Mouse (Mus musculus) gastrocnemius, adult 8-10 months (tissue): ENCODE results near the gene Tdg. TPM values are rescaled to one million over a fixed set of nuclear protein-coding genes. Genes with fewer than 3 reads are reported as not detected.

ENCODE experiments used
- DNase-seq, 2 experiments: peaks; one replicate each; pipeline ENCODE4 v3.0.0; 2022; ENCODE audit warnings: low spot score in 2 of 2
- total RNA-seq, 4 experiments: library from RNA; stranded (reverse); gene quantifications; 2 replicates each; pipeline ENCODE4 v1.2.4; 2022

Tdg gene
- total RNA-seq, 4 experiments from 2014 or later = 9.7 to 15.1 (median 11.9) TPM

DNA sequence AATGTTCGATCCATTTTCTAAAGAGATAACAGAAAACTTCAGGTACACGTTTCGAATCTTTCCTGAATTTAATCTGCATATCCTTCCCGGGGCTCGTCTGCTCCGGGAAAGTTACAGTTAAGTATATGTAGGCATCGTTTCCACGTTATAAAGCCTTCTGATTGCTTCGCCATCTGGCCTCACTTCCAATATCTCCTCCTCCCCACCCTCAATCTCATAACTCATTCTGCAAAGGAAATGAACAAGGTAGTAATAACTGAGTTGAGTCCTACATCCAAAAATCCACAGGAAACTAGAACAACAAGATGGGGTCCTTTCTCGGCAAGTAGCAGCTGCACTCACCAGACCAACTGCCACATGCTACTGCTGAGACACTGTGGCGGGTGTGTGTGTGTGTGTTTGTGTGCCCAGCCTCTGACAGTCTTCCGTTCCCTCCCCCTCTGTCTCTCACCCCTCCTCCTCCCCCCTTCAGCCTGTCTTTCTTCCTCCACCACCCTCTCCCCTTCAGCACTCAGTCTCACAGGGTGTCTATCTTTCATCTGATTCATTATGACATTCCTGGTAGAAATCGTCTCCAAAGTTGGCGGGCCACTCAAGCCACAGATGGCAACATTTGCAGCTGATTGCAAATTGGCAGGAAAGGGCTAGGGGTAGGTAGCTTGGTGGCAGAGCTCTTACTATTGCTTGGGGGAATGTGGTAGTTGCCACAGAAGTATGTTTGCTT, 32.8 kb downstream of the Tdg start:
- no peak for DNase-seq

DNA sequence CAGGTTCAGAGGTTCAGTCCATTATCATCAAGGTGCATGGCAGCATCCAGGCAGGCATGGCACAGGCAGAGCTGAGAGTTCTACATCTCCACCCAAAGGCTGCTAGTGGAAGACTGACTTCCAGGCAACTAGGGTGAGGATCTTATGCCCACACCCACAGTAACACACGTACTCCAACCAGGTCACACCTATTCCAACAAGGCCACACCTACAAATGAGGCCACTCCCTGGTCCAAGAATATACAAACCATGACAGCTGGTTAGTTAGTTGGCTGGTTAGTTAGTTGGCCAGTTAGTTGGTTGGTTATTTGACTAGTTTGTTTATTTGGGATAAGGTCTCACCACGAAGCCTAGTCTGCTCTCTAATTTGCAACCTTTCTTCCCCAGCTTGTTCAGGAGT, 33.7 kb downstream of the Tdg start:
- no peak for DNase-seq

DNA sequence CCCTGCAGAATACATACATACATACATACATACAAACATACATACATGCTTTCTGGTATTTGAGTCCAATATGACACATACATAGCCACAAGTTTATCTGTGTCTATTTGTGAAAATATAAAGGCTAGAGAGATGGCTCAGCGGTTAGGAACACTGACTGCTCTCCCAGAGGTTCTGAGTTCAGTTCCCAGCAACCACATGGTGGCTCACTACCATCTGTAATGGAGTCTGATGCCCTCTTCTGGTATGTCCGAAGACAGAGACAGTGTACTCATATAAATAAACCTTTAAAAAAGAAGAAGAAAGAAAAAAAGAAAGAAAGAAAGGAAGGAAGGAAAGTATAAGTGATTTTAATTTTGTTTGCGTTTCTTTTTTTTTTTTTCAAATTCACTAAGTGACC, 36.3 kb downstream of the Tdg start:
- no peak for DNase-seq

DNA sequence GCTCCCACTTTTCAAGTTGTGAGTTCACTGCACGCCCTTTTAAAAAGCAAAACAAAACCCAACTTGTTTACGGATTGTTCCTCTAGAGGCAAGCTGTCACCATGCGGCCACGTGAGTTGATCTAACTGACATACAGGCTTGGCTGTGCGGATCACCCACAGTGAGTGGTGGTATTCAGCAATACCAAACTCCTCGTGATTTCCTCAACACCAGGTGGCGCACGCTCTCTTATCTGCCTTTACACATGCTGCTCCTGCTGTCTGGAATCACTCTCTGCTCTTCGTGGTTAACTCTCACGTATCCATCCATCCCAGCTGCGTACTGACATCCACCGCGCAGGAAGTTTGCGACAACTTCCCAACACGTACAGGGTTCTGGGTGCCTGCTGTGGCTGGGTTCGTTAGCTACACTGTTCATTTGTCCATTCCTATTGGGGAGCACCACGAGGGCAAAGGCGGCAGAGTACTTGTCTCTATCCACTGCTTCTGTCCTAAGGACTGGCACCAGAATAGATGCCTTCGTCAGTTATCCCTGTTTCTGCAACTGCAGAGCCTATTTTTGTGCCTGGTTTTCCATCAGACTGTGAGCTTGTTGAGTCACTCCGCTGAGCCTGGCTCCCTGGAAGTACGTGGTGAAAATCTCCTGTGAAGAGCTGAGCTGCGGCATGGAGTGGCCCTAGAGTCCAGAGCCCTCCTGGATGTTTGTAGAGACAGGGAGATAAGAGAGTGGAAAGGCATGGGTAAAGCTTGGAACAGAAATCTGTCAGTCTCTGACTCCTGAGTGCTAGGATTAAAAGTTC, 37.0 kb downstream of the Tdg start:
- DNase-seq = peak; percentile 76 to 79

DNA sequence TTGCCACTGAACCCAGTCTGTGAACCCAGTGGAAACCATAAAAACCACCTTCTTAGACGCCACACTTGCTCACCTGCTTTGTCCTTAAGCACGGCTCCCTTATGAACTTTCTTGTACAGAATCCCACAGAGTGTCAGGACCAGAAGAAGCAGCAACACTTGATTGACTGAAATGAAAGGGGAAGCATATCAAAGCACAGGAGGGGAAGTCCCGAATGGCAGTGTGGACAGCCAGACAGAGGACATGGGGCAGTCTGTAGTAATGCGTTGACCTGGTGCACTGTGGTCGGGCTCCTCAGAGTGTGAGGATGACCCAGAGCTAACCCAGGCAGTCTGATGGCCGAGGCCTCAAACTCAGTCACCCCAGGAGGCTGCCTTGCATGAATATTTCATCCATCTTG, 40.6 kb downstream of the Tdg start:
- DNase-seq = no peak

DNA sequence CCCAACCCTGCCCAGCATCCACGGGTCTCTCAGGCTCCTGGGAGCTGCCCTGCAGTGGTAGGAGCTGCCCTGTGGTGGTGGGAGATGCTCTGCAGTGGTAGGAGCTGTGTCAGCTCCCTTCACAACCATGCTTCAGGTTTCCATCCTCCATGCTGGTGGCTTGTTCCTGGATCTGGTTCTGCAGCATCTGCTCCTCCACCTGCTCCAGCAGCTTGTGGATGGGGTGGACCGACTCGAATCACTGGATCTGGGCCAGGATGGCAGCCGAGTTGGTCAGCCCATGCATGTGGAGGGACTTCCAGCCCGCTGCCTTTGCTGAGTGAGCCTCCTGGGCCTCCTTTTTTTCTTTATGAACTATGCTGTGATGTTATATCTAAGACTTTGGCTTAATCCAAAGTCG, 47.3 kb downstream of the Tdg start:
- DNase-seq = no peak

DNA sequence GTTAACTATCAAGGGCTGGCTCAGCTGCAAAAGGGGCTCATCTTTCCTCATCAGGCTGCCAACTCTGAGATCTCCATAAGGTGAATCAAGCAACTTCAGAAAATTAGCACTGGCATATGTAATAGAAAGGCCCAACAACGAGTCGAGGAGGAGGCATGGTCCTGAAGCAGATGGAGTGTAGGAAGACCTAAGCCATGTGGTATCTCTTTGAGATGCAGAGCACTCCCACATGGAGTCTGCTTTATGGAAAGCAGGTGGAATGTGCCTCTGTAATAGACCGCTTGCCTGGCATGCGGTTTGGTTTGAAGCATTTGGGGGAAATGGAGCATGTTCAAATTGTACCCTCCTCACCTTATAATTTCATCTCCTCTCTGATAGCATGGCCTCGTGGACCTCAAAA, 51.1 kb downstream of the Tdg start:
- no peak for DNase-seq

DNA sequence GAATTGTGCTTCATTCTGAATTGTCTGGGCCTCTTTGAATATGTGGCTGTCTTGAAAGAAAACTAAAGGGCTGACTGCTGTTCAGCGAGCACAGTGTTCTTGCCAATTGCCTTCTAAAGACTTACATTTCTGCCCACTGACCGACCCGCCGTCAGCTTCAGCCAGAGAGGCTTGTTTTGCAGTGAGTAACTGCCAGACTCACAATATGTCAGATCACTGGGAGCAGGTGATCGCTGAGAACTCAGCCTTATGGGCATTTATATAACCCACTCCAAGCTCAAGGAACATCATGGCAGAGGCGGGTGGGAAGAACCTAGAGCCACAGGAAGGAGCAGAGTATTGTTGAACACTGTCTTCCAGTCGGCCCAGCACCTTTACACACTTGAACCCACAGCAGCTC, 52.0 kb downstream of the Tdg start:
- no peak for DNase-seq

DNA sequence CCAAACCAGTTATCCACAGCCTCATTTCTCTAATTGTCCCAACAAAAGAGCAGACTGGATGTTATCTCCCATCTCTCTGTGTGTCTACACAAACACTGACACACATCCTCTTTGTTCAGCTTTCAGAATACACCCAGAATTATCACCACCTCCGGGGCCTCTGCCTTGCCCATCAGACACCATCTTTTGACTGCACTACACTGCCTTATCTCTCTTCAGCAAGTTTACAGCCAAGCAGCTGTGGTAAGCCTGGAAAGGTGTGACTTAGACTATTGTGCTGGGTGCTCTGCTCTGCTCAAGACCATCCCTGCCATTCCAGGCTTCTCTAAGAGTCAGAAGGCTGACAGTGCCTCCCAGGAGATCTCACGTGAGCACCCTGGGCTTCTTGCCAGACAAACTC, 55.8 kb downstream of the Tdg start:
- DNase-seq = no peak

DNA sequence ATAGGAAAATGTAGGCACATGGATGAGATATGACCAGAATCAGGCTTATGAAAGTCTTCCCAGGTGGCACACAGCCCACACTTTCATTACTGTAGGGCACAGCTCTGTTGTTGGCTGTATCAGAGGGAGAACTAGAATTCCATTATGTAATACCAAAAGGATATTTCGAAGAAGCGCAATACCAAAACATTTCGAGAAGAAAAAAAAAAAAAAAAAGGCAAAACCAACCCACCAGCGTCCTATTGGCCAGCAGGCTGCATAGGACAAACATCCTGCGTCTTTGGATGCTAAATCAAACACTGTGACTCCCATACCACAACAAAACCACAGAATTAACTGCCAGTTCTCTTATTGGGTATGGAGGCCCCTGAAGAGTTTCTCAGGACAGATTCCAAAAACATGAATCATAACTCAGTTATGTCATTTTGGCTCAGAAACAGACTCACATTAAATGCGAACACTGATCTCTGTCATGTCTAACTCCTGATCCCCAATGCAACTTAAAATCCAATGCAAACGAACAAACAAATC, 60.1 kb downstream of the Tdg start:
- DNase-seq = peak in 1 of 2 experiments; percentile 24

DNA sequence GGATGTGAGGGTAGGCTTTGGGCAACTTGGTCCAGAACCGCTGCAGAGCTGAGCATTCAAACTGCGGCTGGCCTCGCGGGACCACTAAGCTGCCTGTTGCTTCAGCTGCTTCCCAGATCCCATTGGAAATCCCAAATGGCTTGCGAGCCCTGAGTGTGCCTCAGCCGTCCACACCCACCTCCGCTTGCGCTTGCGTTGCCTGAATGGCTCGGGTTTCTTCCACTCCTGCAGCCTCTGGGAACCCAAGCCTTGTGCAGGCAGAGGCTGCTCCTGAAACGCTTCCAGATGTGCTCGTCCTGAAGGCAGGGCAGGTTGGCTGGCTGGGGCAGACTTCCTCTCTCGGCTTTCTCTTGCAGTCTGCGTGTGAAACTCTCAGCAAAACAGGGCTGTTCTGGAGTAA, 60.9 kb downstream of the Tdg start, which contains the start of gene Glt8d2:
TSS of gene Glt8d2 (minus strand) at position 157 of the 400 bp plus-strand sequence.
- DNase-seq = peak; percentile 69 to 81

DNA sequence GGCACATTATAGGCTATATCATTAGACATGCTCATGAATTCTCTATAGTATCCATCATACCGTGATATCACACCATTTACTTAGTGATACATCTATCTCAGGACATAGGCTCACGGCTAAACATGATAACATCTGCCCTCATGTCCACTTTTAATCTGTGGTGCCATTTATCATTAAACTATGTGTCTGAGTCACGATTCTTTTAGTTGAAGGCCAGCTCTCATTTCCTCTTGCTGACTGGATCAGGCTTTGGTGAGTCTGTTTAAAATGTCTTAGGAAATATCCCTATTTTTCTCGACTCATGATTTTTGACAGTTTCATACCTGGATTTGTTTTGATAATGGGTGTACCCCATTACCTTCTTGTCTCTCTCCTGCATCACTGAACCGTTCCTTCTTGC, 66.3 kb downstream of the Tdg start, which contains the start of gene Hcfc2:
TSS of gene Hcfc2 (plus strand) at position 205 of the 400 bp plus-strand sequence.
- DNase-seq = no peak

DNA sequence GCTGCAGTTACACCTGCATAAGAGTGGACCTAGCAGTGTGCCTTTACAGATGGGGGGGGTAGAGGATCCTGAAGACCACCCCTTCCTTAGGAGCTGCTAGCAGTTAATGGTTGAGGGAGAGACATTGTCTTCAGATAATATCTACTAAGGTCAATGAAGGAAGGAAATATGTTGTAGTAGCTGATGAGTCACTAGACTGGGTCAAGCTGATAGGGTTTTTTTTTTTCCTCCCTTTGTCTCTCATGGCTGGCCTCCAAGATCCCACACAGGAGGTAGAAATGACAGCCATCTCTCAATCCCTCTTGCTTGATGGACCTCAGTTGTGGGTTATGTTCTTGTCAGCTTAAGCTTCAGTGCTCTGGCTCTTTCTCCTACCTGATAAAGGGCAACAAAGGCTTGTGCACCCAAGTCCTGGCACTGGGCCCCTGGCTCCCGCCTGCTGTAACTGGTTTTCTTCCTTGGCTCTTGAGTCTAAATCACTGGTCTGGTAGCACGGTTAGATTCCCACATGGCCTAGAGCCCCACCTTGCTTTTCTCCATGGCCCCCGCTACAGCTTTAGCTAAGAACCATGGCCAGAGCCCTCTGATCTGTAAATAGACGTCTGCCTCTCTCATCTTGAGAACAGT, 66.9 kb downstream of the Tdg start:
- DNase-seq = no peak

DNA sequence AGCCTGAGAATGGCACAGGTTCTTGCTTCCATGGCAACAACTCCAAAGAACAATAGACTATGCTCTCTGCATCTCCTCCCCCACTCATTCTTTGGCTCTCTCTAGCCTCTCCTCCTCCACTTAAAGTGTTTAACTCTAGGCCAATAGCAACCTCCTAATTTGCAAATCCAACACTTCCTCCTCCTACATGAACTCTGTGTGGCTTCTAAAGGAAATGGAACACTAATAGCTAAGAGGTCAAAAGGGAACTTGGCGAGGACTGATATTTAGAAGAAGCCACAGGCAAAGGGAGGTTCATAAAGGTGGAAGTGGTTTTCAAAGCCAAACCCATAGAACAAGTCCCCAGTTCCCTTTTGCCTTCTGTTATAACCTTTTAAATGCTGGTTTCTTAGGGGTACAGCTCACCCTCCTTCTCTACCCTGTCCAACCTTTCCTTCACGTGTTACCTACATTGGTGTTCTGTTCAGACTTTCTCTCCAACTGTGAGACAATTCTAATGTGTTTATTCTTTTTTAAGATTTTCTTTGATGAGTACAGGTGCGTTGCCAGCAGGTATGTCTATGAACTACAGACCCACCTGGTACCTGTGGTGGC, 67.8 kb downstream of the Tdg start:
- DNase-seq = no peak

DNA sequence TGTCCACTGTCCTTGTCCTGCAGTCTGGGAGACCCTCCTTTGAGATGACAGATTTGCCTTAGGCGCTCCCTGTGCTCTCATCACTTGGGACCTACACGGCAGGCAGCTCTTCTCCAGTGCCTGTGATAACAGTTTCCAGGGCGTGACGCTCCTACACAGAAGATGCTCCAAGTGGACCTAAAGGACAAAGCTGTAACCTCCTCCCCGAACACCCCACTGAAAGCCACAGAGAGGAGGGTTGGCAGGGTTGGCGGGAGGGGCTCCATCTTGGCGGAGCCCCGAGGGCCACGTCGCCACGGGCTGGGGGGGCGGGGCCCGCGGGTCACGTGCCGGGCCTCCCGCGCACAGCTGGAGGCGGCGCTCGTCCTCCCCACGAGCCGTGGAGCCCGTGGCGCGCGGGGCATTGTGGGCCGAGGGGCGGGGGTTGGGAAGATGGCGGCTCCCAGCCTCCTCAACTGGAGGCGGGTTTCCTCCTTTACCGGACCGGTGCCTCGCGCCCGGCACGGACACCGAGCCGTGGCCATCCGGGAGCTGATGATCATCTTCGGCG, 69.2 kb downstream of the Tdg start:
- peak; percentile 66 to 81 for DNase-seq

DNA sequence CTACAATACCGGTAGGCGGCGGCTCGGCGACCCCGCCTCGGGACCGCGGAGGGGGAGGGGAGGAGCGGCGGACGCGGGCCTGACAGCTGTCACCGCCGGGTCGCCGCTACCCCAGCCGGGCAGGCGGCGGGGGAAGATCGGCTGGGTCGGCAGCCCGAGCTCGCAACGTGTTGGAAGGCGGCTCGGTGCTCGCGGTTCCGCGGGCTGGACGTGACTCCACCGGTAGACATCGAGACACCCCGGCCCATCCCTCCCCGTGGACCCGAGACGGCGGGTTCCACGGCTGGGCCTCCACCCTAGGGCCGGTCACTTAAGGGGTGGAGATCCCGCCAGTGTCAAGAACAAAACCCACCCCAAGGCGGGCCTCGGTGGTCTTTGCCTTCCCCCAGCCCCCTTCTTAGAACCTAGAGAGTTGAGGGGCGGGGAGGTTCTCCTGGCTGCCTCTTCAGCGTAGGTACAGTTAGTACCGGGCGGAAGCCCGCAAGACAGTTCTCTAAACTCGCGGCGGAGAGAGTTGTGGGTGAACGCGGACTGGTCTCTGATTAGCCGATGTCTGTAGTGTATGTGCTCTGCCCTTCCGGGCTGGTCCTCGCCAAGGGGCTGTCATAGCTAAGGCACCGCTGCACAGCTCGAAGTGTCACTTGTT, 69.8 kb downstream of the Tdg start:
- DNase-seq = no peak

Other genes starting within 250 kb of the Tdg start
- gene Gm1553, start 137.2 kb upstream of the Tdg start, total RNA-seq = not detected
- gene 1190007I07Rik, start 6.6 kb upstream of the Tdg start, total RNA-seq = 10 to 100 TPM; 24.7 to 33.5 (median 30.4) TPM
- gene Glt8d2, start 60.8 kb downstream of the Tdg start, total RNA-seq = 1 to 10 TPM; 1.1 to 2.7 (median 1.6) TPM
- 10 to 100 TPM; 25.4 to 33.2 (median 29.1) TPM for gene Hcfc2, start 66.3 kb downstream of the Tdg start, total RNA-seq
- 10 to 100 TPM; 31.3 to 42.5 (median 39.8) TPM for gene Nfyb, start 134.3 kb downstream of the Tdg start, total RNA-seq
- gene Txnrd1, start 204.1 kb downstream of the Tdg start, total RNA-seq = 10 to 100 TPM; 56.7 to 79.1 (median 63.5) TPM
- gene Eid3, start 236.8 kb downstream of the Tdg start, total RNA-seq = 1 to 10 TPM in 2 of 4 experiments, under 1 TPM in 2; 0.63 to 1.1 (median 1.0) TPM